Mouse (Mus musculus) layer of hippocampus, adult 11-12 months (tissue): ENCODE measurements around the gene Gm20388.
"Not testable (repeated sequence)": the region's sequence is repeated elsewhere in the genome, so short reads cannot be mapped to it uniquely, and the experiment has no call there.

Experiments used
- DNase-seq: peaks from one replicate; pipeline ENCODE4 v3.0.0; 2022; ENCODE audit warnings: low spot score

Gm20388 gene

DNA sequence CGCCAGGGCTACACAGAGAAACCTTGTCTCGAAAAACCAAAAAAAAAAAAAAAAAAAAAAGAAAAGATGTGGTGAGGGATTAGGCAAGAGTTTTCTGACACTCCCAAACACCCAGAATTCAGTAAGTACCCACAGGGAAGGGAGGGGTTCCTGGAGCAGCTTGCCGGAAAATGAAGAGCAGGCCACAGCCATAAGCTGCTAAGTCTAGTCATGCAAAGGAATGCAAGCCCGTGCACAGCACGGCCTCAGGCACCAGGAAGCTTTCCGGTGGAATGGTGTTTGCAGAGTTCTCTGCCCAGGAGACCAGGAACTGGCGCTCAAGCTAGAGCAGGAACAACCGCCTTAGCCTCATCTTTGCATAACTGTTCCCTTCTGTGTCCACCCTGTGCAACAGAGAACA, 3189.6 kb downstream of the Gm20388 start:
- DNase-seq = no peak

DNA sequence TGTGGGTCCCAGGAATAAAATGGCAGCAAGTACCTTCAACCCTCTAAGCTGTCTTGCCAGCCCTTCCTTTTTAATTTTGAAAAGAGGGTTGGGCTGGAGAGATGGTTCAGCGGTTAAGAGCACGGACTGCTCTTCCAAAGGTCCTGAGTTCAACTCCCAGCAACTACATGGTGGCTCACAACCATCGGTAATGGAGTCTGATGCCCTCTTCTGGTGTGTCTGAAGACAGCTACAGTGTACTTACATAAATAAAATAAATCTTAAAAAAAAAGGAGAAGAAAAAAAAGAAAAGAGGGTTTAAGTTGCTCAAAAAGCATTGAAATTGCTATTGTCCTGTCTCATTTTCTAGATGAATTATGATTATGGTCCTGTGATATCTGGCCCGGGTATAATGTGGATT, 3190.6 kb downstream of the Gm20388 start:
- no peak for DNase-seq

- DNase-seq = peak; percentile 98
Observed at GRCm38 (mm10) chr8:123101735-123102685, 3191.4 kb downstream of the Gm20388 start, which contains the start of gene Rpl13. Rpl13 (plus strand) TSS chr8:123102350.

- DNase-seq = not testable (repeated sequence)
Observed at GRCm38 (mm10) chr8:123102855-123103254, 3192.2 kb downstream of the Gm20388 start.

- no peak for DNase-seq
Observed at GRCm38 (mm10) chr8:123103285-123103684, 3192.6 kb downstream of the Gm20388 start.

- DNase-seq = no peak
Observed at GRCm38 (mm10) chr8:123104046-123104767, 3193.6 kb downstream of the Gm20388 start.

GRCm38 (mm10) chr8:123105553-123106326, 3195.1 kb downstream of the Gm20388 start:
- DNase-seq = no peak

GRCm38 (mm10) chr8:123106531-123106930, 3195.9 kb downstream of the Gm20388 start:
- no peak for DNase-seq

- no peak for DNase-seq
Observed at GRCm38 (mm10) chr8:123108010-123108409, 3197.4 kb downstream of the Gm20388 start.

DNA sequence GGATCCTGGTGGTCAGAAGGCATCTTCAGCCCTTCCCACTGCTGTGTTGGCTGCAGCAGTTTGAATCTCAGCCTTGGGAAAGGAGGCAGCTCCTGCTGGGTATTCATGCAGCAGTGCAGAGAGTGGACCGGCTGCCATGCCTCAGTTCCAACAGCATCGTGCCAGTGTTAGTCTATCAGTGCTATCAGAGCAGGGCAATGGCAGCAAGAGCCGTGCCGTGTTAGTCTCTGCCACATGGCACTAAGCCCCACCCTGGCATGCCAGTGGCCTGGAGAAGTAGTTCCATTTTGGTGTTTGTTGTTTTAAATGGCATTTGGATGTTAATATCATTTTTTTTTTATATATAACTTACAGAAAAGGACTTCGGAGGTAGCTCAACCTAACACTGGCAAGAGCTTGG, 3198.3 kb downstream of the Gm20388 start:
- DNase-seq = no peak

- DNase-seq = no peak
Observed at GRCm38 (mm10) chr8:123110649-123111048, 3200.0 kb downstream of the Gm20388 start.

GRCm38 (mm10) chr8:123112892-123113291, 3202.3 kb downstream of the Gm20388 start:
- DNase-seq = no peak

GRCm38 (mm10) chr8:123113908-123114469, 3203.3 kb downstream of the Gm20388 start:
- DNase-seq = no peak

- no peak for DNase-seq
Observed at GRCm38 (mm10) chr8:123114644-123115043, 3204.0 kb downstream of the Gm20388 start.

GRCm38 (mm10) chr8:123117127-123117731, 3206.6 kb downstream of the Gm20388 start, which contains the start of gene Cpne7:
Cpne7 (plus strand) TSS chr8:123117374.
- DNase-seq = no peak

DNA sequence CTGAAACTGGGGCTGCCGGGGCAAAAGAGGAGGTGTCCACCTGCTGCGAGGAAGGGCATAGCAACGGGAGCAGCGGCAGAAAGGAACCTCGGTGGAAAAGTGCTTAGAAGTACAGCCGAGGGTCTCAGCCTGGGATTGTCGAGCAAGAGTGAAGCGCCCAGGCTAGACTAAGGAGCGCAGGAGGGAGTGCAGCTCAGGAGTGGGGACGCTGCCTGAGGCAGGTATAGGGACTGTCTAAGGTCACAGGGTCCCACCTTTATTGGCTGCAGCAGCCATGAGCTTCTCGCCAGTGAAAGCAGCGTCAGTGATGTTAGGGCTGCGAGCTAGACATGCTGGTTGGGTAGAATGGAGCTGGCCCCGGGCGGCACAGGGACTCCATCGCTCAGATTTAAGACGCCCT, 3207.1 kb downstream of the Gm20388 start:
- no peak for DNase-seq

GRCm38 (mm10) chr8:123122059-123122458, 3211.4 kb downstream of the Gm20388 start:
- DNase-seq = no peak

DNA sequence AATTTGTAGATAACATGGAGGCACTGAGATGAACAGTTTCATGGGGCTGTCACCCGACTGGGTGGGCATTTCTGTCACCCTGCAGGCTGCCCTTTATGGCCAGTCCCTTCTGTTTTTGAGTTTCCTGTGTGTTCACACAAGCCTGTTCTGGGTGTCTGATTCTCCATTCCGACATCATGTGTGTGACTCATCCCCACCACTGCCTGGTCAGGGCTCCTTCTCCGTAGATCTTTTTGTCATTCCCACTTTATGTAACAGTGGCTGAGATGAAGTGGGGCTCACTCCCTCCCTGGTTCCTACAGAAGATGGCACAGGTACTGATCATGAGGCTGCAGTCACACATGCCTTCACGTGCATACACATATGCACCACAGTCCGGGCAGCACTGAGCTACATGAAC, 3212.0 kb downstream of the Gm20388 start:
- DNase-seq = no peak

DNA sequence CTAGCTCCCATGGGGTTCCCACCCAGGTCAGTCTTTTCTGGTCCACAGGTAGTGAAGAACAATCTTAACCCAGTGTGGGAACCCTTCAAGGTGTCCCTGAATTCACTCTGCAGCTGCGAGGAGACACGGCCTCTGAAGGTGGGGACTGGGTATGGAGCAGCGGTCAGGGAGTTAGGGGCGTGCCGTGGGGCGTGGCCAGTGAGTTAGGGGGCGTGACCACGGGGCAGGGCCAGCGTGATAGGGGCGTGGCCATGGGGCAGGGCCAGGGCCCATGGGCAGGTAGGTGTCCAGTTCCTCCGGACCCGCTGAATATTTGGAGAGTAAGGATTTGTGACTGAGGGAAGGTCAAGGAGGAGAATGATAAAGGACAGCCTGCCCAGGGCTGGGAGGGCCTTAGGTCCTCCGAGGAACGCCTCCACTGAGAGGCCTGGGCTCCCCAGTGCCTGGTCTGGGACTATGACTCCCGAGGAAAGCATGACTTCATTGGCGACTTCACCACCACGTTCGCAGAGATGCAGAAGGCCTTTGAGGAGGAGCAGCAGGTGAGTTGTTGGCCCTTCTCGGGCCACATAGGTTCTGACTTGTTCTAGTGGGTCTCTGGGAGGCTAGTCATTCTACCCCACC, 3215.7 kb downstream of the Gm20388 start:
- DNase-seq = no peak

DNA sequence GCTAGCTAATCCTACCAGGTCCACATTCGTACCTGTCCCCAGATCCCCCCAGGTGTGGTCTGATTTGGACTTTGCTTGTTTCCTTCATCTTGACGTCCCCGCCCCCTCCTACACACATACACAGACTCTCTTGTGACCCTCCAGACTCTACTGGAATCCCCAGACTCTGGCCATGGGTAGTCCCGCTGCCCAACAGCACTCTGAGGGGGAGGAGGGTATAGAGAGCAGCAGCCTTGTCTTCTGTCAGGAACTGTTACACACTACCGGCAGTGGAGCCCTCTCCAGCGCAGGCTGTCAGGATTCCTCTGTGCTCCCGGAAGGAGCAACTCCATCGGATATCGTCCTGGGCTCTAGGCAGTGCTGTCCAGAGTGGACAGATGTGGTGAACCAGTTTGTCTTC, 3220.4 kb downstream of the Gm20388 start:
- no peak for DNase-seq

DNA sequence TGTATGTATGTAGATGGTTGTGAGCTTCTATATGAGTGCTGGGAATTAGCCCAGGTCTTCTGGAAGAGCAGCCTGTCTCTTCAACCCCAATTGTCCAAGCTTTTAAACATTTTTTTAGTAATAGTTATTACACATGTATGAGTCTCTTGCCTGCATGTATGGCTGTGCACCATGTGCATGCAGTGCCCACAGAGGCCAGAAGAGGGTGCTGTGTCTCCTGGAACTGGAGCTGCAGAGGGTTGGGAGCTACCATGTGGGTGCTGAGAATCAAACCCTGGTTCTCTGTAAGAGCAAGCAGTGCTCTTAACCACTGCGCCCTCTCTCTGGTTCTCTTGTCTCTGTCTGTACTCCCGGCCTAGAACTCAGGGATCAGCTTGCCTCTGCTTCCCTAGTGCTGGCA, 3222.3 kb downstream of the Gm20388 start:
- DNase-seq = no peak
